Mouse (Mus musculus) kidney, postnatal 0 days (tissue): Measurements from ENCODE around the gene Satb2. TPM values are rescaled to one million over a fixed set of nuclear protein-coding genes. Genes with fewer than 3 reads are reported as not detected.

Source experiments
- ATAC-seq: fragments of 200-750 bp; cut with Nextera tagmentation; replicated peaks from 2 replicates; pipeline ENCODE4 v1.8.0; 2017; ENCODE audit warnings: low read depth, moderate number of reproducible peaks, moderate TSS enrichment, moderate library complexity; ENCODE audit not compliant: low FRiP score
- DNase-seq: peaks from one replicate; pipeline ENCODE4 v3.0.0-alpha.2; 2016; ENCODE audit warnings: low spot score
- H3K27ac ChIP-seq: fragments of 300-500 bp; sonication (generic); 2 replicates; pipeline ENCODE4 v1.5.1; 2014; ENCODE audit warnings: mild to moderate bottlenecking
- H3K27me3 ChIP-seq: fragments of 300-500 bp; sonication (generic); 2 replicates; pipeline ENCODE4 v1.6.1; 2014; ENCODE audit warnings: low read length, mixed read lengths; ENCODE audit not compliant: insufficient read depth
- H3K36me3 ChIP-seq: fragments of 300-500 bp; sonication (generic); 2 replicates; pipeline ENCODE4 v1.6.1; 2014; ENCODE audit warnings: low read length, mixed read lengths; ENCODE audit not compliant: insufficient read depth
- H3K4me1 ChIP-seq: fragments of 300-500 bp; sonication (generic); replicated peaks from 2 replicates; pipeline ENCODE4 v1.6.1; 2014; ENCODE audit warnings: antibody characterized with exemption, low read length, mixed read lengths; ENCODE audit not compliant: insufficient read depth
- H3K4me2 ChIP-seq: fragments of 300-500 bp; sonication (generic); 2 replicates; pipeline ENCODE4 v1.6.1; 2014; ENCODE audit warnings: mild to moderate bottlenecking, low read length, moderate library complexity, mixed read lengths
- H3K4me3 ChIP-seq: fragments of 300-500 bp; sonication (generic); replicated peaks from 2 replicates; pipeline ENCODE4 v1.5.1; 2014; ENCODE audit warnings: low read depth, low read length
- H3K9ac ChIP-seq: fragments of 300-500 bp; sonication (generic); 2 replicates; pipeline ENCODE4 v1.6.1; 2014; ENCODE audit warnings: low read depth, low read length
- H3K9me3 ChIP-seq: fragments of 300-500 bp; sonication (generic); replicated peaks from 2 replicates; pipeline ENCODE4 v1.6.1; 2016; ENCODE audit warnings: low read length, inconsistent platforms, mixed read lengths
- CTCF ChIP-seq: IDR thresholded peaks from 2 replicates; pipeline ENCODE4 v1.5.1; 2016; ENCODE audit warnings: antibody characterized with exemption, low read depth, mild to moderate bottlenecking, moderate library complexity
- WGBS: fragments of 180-500 bp; shearing (Covaris S2); extraction: QIAGEN DNeasy Blood & Tissue Kit; methylation state at CpG from one replicate; pipeline ENCODE4 v1.1.7; 2014; 5-methylcytosine and 5-hydroxymethylcytosine counted together
- polyA plus RNA-seq: library from polyadenylated mRNA; unstranded; fragments of >200 nt; fragmentation: Nextera tagmentation; extraction: Ambion mirVana; gene quantifications from 2 replicates; pipeline ENCODE4 v1.2.1, GENCODE M21; 2015

Satb2 gene
- polyA plus RNA-seq, 1 experiment from 2014 or later = 2.8 TPM

DNA sequence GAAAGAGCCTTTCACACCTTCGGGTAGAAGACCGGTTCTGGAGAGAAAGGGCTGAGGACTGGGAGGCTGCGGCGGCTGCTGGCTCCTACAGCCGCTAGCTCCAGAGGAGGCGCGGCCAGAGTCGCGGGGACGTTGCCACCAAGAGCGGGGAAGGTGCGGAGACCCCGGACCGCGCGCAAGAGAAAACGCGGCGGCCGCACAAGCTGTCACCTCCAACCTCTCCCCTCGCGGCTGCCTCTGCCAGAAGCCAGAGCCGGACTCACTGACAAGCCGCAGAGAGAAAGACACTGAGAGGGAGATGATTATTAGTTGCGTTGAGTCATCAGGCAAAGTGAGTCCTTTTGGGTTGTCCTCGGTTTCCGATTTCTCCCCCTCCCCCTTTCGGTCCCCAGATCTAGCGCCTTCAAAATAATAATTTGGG, 7.0 kb downstream of the Satb2 start:
- Histone ChIP-seq H3K36me3 (no peaks in the 10 kb centered on the region), H3K27ac (no peak overlapping the region), H3K9me3 (no peaks in the 10 kb centered on the region), H3K4me1 (peaks cover 9% of the 10 kb centered on the region; the same call in 1 of the 2 replicates), H3K27me3 (peaks cover 33% of the 10 kb centered on the region), H3K4me3 (peak overlapping the region; percentile 62), H3K9ac (no peak overlapping the region), H3K4me2 (peak overlapping the region; percentile 95)
- DNase-seq (peak; percentile 21), ATAC-seq (no peak)
- no peak for TF ChIP-seq CTCF
- WGBS = under 1% methylated on average over 29 of the region's 29 CpGs

DNA sequence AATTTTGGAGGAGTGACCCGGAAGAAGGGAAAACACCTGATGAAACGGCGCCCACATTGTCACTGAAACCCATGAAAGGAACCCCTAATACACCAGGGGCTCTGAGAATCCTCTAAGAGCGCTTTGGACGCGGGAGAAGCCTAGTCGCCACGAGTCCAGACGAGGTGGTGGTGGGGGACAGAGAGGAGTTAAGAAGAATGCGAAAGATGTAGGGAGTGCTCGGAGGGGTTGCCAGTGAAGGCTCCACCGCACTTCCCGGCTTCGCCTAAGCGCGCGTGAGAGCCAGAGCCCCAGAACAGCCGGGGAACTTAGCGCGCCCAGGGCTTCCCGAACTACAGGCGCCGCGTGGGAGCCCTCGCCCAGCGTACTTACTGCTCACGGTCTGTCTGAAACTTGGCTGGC, 7.7 kb downstream of the Satb2 start:
- no peak for TF ChIP-seq CTCF
- Histone ChIP-seq H3K9me3 (no peaks in the 10 kb centered on the region), H3K27ac (no peak overlapping the region), H3K27me3 (peaks cover 27% of the 10 kb centered on the region), H3K4me2 (peak overlapping the region; percentile 95), H3K4me1 (peaks cover 9% of the 10 kb centered on the region; the same call in 1 of the 2 replicates), H3K9ac (no peak overlapping the region), H3K36me3 (no peaks in the 10 kb centered on the region), H3K4me3 (peak overlapping the region; percentile 62)
- DNase-seq = peak; percentile 40
- under 1% methylated on average over 27 of the region's 27 CpGs for WGBS
- no peak for ATAC-seq

DNA sequence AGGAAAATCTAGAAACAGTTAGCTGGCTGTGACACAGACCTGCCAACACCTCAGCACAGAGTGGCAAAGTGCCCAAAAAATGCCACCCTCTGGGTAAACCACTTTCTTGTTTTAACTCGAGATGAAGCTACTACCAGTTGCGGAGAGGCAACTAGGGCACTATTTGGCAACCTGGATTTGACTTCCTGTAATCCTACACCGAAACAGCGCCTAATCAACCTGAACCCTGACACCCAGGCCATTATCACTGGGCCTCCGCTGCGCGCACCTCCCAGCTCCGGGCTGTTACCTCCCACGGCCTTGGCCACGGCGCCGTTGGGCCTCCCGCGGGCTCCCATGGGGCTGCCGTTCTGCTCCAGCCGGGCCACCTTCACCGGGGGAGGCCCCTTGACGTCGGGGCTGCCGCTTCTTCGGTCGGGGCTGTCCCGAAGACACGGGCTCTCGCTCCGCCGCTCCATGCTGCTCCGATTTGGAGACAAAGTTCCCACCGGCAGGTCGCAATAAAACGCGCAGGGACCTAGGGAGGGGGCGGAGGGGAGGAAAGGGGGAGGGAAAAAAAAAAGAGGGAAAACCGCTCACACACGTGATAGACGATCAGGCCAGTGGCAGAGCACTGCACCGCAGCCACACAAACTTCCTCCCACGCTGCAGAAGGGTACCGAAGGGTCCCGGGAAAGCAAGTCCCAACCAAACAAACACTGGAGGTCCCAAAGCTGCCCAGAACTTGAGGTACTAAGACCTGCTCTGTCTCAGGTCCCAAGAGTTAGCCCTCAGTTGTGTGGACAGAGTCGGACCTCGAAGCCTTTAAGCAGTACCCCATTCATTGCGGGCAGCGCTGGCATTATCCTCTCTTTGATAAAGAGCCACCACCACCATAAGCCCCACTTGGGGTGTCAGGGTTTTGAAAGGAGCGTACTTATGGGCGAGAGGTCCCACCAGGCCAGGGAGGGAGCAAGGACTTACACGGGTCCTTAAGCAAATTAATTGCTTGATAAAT, 8.8 kb downstream of the Satb2 start:
- Histone ChIP-seq H3K27ac (no peak overlapping the region), H3K27me3 (peaks cover 27% of the 10 kb centered on the region), H3K4me1 (peaks cover 9% of the 10 kb centered on the region; the same call in 1 of the 2 replicates), H3K4me2 (peak overlapping the region; percentile 63), H3K4me3 (peak overlapping the region; percentile 22), H3K36me3 (no peaks in the 10 kb centered on the region), H3K9me3 (no peaks in the 10 kb centered on the region), H3K9ac (no peak overlapping the region)
- ATAC-seq = 0 out of 2 replicates have a peak, but pooled peaks have one; percentile 17
- peak; percentile 12 for DNase-seq
- TF ChIP-seq CTCF = no peak
- WGBS = 1% methylated on average over 47 of the region's 47 CpGs

DNA sequence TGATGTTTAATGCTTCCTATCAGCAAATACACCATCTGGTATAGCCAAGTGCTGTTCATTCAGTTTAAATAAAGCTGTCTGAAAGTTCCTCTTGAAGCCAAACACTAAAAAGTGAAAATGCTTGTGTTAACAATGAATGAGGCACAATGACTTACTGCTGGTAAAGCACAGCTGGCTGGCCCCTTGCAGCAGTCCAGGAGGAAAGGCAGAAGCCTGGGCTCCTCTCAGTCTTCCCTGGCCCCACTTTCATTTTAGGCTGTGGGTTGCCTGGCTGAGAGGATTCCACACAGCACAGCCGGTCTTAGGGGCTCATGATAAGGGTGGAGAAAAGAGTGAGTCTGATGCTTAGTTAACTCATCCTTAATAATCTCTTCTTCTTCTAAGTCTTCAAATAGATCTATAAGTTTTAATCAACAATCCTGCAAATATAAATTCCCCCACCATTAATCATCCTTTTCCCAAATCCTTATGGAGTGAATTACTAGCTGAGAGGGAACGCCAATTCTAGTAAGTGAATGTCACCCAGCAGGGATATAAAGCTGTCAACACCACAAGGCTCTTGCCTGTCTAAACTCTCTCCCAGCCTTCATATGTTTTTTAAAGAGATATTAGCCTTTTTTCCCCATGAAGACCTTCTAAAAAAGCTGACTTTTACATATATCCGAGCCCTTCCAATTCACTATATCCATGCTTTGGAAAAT, 12.4 kb downstream of the Satb2 start:
- Histone ChIP-seq H3K4me2 (no peak overlapping the region), H3K9ac (no peak overlapping the region), H3K4me3 (no peak overlapping the region), H3K4me1 (peaks cover 3% of the 10 kb centered on the region; the same call in 1 of the 2 replicates), H3K27me3 (peaks cover 24% of the 10 kb centered on the region), H3K27ac (no peak overlapping the region), H3K36me3 (no peaks in the 10 kb centered on the region), H3K9me3 (no peaks in the 10 kb centered on the region)
- ATAC-seq (no peak), DNase-seq (no peak)
- WGBS = 71% methylated on average over 3 of the region's 3 CpGs
- TF ChIP-seq CTCF = no peak

DNA sequence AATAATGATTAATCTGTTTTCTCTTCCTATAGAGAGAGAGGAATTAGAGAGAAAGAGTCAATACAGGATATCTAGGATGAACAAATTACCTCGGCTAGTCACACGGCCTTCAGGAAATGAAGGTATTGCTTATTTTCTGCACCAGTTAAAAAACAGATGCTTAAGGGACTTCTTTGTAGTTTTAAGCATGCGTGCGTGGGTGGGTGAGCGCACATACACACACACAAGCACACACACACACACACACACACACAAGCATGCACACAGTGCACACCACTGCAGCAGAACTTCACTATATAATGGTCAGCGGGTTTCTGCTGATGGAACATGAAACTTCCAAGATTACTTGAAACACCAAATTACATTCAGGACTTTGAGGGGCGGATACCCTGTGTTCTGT, 14.0 kb downstream of the Satb2 start:
- WGBS = 91% methylated on average over 7 of the region's 7 CpGs
- no peaks in the 10 kb centered on the region for H3K9me3 ChIP-seq
- no peaks in the 10 kb centered on the region for H3K4me1 ChIP-seq
- H3K36me3 ChIP-seq = no peaks in the 10 kb centered on the region
- H3K9ac ChIP-seq = no peak overlapping the region
- H3K4me2 ChIP-seq = no peak overlapping the region
- no peak for ATAC-seq
- H3K27me3 ChIP-seq = peaks cover 16% of the 10 kb centered on the region
- no peak overlapping the region for H3K27ac ChIP-seq
- H3K4me3 ChIP-seq = no peak overlapping the region
- TF ChIP-seq CTCF = no peak
- DNase-seq = no peak

DNA sequence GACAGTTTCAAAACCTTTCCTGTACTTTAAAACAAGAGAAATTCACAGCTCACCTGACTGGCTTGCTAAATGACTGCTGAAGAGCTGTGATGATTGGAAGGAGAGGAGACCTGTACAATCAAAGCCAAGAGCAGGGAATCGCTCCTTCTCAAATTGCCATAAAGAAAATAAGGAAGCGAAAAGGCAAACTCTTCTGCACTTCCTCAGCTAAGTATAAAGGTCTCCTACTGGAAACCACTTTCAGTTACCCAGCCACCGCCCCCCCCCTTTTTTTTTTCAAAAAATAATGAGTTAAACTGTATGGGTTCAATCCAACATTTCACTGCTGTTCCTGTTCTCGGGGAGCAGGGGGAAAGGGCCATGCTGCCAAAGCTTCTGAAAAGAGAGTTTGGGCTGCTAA, 15.2 kb downstream of the Satb2 start:
- Histone ChIP-seq H3K4me1 (no peaks in the 10 kb centered on the region), H3K9ac (no peak overlapping the region), H3K9me3 (no peaks in the 10 kb centered on the region), H3K36me3 (no peaks in the 10 kb centered on the region), H3K4me2 (no peak overlapping the region), H3K4me3 (no peak overlapping the region), H3K27me3 (peaks cover 8% of the 10 kb centered on the region; the same call in 1 of the 2 replicates), H3K27ac (no peak overlapping the region)
- WGBS = 79% methylated on average over 4 of the region's 4 CpGs
- ATAC-seq = no peak
- TF ChIP-seq CTCF = no peak
- no peak for DNase-seq
